Mouse (Mus musculus) lung, postnatal 14 days (tissue): ENCODE measurements around the gene Tmprss6.

ENCODE experiments used
- DNase-seq: peaks from one replicate; pipeline ENCODE4 v3.0.0; 2021

Gene Tmprss6

GRCm38 (mm10) chr15:78481448-78482000 is 13.1 kb upstream of the Tmprss6 start:
- no peak for DNase-seq

- no peak for DNase-seq
Observed at GRCm38 (mm10) chr15:78480991-78481390, 12.6 kb upstream of the Tmprss6 start.

GRCm38 (mm10) chr15:78480111-78480510 is 11.7 kb upstream of the Tmprss6 start:
- DNase-seq, result no peak

DNA sequence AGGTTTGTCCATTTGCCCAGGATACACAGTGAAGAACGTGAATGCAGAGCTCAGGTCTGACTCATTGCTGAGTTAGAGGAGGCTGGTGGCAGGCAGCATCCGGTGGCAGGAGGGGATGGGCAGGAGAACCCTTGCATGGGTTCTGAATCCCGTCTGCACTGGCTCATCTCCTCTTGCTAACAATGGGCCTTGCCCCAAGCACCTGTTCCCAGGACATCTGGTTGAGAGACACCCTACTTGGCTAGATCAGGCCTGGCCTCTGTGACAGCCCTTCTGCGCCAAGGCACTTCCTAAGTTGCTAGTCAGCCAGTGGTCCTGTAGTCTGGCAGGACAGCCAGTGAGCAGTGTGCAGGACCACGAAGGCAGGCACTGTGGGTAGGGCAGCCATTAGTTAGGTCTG is 11.0 kb upstream of the Tmprss6 start:
- DNase-seq, result no peak

DNA sequence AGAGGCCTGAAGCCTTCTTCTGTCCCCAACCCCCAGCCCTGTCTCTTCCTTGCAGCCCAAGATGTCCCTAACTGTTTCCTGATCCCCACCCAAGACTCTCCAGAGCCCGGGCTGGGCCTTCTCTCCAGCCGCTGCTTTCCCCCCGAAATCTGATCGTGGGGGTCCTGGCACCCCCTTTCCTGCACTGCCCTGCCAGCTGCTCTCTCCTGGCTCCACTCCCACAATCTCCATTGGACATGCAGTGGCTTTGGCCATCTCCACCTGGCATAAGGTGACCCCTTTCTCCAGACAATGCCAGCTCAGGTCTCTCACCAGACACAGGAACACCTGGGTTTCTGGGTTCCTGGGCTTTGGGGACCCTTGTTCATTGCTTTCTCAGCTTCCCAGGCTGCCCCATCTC is 9.6 kb upstream of the Tmprss6 start:
- DNase-seq, result no peak

GRCm38 (mm10) chr15:78476878-78477277 is 8.4 kb upstream of the Tmprss6 start:
- no peak for DNase-seq

GRCm38 (mm10) chr15:78475604-78476031 is 7.2 kb upstream of the Tmprss6 start:
- DNase-seq, result no peak

DNA sequence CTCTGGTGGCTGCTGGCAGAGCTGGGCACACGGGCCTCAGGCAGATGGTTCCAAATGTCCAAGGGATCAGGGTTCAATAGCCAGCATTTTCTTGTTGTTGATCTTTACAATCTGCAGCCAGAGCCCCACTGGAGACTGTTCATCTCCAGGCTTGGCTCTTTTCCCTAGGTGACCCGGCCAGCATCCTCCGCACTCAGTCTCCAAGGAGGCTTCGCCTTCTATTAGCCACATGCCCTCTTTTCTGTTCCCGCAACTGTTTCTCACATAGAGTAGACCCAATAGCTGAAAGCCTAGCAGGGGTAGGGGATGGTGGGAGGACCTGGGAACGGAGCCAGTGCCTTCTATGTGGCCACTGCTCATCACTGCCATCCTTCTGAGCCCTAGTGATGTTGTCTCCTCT is 5.0 kb upstream of the Tmprss6 start:
- DNase-seq, result no peak

DNA sequence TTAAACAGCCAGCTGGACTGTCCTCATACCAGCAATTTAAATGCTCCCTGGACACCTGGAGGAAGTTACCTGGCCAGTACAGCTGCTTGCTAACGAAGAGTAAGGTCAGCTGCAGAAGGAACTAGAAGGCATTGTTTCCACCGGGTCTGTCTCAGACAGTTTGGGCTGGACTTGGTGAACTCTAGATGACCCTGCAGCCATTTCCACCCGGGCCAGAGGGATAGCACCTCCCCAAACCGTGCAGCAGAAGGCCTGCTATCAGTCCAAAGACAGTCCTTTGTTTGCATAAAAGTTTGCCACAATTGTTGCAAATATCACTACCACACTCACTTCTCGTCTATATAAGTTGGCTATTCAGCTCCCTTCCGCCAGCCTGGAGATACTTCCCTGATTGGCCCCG is 3.5 kb upstream of the Tmprss6 start:
- no peak for DNase-seq

DNA sequence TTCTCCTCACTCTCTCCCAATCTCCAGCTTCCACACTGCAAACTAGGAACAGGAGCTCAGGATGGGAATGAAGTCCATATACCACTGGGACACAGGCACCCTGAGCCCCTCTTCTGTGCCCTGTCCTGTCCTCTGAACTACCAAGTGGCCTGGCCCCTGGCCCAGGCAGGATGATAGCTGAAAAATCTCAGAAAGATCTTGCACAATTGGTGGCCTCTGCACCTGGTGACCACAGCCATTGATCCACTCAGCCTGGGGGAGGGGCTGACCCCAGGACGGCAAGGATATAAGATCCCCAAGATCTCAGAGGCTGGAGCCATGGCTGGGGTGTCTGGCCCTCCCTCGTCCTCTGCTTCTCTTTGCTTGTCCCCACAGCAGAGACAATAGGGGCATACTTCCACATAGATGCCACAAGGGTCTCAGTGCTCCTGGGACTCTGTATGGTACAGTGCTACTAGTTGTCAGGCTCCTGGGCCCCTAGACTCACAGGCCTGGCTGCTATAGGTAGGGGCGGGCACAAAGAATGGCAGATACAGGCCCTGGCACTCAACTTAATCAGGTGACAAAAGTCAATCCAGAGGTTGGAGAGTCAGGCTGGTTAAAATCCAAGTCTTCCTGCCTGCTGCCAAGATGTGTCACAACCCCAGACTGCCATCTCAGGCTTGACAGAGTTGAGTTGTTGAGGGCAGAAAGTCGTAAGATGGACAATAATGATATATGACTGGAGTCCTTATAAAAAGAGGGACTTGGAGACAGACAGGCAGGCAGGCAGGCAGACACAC is 2.3 kb upstream of the Tmprss6 start:
- DNase-seq, result no peak

DNA sequence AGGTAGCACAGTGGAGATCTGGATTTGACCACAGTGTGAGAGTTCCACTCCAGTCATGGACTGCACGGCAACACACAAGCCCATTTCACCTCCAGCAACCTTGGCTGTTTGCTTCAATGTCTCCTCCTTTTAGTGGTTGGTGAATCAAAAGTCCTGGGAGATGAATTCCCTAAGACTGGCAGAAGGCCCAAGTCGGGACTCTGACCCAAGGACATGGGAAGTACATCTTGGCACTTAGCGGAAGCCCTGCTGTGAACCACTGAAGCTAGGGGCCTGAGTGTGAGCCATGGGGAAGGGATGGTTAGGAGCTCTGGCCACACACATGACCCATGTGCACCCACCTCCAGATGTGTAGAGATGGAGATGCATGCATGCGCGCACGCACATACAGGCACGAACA is 864 bp downstream of the Tmprss6 start:
- no peak for DNase-seq

DNA sequence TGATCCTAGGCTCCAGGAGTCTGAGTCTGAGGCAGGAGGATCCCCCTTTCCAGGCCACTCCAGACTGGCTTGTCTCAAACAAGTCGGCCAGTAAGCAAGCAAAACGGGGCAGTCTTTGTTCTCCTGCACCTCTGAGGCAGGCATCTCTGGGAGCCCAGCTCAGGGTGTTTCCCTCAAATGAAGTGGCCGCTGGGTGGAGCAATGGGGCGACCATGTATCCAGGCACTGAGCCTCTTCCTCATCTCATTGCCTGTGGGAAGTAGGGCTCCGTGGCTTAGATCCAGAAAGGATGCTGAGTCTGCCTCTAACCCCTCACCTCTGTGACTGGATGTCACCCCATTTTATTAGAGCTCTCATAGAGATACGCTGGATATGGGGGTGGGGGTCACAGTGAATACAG is 1.6 kb downstream of the Tmprss6 start:
- no peak for DNase-seq

DNA sequence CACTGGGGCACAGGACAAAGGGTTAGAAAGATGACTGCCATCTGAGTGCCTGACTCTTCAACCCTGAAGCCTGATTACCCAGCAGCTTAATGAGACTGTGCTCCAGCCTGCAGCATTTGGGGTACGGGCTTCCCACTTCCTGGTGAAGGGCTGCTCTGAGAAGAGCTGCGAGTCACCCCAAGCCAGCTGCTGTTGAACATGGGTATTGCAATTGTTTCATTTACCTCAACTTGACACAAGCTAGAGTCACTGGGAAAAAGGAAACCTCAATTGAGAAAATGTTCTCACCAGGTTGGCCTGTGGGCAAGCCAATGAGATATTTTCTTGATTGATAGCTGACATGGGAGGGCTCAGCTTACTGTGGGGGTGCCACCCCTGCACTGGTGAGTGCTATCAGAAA is 5.5 kb downstream of the Tmprss6 start:
- DNase-seq, result no peak

DNA sequence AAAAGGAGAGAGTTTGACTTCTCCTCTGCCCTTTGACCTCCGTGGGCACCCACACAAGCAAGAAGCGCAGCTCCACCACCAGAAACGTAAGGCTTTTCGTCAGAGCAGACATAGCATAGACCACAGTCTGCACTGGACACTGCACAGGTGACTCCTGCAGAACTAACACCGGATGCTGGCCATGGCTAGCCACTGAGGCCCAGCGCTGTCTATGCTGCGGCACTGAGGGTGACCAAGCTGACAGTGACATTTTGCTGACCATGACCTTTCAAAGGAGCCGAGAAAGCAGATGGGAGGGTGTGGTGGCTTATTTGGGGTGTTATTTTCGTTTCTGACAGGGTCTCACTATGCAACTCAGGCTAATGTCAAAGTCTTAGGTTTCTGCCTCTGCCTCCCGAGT is 11.2 kb downstream of the Tmprss6 start:
- DNase-seq, result no peak

- DNase-seq, result no peak
Observed at GRCm38 (mm10) chr15:78456051-78456450, 12.4 kb downstream of the Tmprss6 start.

DNA sequence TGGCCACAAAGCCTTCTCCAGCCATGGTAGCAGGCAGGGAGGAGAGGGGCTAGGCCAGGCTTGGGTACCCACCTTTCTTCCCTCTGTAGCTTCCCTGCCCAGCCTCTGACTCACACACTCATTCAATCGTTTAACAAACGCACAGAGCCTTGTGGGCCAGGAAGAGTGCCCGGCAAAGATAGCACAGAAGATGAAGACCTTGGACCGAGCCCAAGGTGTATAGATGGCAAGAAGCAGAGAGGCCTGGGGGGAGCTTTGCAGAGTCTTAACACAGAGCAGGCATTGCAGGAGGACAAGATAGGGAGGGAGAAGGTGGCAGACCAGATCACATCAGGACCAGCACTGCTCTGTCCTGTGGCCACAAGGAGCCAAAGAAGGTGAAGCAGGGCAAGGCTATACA is 13.3 kb downstream of the Tmprss6 start:
- no peak for DNase-seq

GRCm38 (mm10) chr15:78452929-78453328 is 15.5 kb downstream of the Tmprss6 start:
- no peak for DNase-seq

DNA sequence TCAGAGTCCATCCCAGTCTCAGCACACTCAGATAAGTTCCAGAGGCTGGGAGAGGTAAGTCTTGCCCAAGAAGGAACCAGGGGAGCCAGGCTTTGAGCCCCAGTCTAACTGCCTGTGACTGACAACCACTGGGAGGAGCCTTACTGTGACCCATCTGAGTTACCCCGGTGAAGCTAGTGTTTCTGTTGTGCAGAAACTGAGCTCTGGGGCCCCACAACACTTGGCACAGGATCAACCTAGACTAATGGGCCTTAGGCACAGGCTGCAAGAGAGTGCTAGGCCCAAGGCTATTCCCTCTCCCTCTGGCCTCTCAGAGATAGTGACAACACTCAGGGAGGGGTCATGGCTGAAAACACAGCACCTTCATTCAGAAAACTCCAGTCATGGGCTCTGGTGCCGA is 17.2 kb downstream of the Tmprss6 start:
- no peak for DNase-seq

GRCm38 (mm10) chr15:78450419-78450768 is 18.0 kb downstream of the Tmprss6 start:
- no peak for DNase-seq

DNA sequence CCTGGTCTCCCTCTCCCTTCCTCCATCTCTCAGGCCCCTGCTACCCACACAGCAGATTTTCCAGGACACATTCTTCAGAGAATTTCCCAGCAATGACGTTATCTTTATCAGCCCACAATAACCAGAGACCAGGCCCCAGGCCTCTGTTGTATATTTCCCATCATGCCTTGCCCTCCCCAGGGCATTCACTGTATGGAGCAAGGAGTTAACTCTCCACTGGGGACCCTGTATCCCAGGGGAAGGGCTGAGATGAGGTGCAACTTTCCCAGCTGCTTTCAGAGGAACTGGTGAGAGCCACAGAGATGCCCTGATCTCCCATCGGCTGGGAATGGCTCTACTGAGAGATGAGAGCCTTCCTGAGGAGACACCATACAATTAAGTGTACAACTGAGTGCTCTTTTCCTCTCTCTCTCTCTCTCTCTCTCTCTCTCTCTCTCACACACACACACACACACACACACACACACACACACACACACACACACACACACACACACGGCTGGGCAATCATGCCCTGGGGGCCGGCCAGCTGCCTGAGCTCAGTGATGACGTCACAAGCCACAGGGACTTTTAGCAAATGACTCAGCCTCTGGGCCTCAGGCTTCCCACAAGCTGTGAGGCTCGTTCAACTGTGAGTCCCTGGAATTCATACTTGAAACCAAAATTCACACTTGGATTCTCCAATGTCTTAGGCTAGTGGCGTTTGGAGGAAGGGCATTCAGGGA is 18.6 kb downstream of the Tmprss6 start:
- DNase-seq, result peak; percentile 50

DNA sequence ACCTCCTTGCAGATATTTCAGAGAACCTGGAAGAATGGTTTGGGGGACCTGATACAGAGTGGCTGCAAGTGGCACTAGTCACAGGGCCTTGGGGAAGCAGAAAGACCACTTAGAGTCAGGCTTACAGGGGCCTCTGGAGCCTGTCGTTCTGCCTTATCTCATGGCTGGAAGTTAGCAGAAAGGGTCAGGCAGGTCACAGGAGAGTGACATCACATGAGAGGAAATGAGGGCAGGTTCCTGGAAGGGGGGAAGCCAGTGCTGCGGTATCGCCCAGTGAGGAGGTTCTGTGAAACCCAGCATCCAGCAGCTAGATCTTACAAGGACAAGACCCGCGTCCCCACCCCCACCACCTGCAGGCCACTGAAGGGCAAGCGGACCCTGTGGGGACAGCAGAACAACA is 19.3 kb downstream of the Tmprss6 start:
- DNase-seq, result no peak

DNA sequence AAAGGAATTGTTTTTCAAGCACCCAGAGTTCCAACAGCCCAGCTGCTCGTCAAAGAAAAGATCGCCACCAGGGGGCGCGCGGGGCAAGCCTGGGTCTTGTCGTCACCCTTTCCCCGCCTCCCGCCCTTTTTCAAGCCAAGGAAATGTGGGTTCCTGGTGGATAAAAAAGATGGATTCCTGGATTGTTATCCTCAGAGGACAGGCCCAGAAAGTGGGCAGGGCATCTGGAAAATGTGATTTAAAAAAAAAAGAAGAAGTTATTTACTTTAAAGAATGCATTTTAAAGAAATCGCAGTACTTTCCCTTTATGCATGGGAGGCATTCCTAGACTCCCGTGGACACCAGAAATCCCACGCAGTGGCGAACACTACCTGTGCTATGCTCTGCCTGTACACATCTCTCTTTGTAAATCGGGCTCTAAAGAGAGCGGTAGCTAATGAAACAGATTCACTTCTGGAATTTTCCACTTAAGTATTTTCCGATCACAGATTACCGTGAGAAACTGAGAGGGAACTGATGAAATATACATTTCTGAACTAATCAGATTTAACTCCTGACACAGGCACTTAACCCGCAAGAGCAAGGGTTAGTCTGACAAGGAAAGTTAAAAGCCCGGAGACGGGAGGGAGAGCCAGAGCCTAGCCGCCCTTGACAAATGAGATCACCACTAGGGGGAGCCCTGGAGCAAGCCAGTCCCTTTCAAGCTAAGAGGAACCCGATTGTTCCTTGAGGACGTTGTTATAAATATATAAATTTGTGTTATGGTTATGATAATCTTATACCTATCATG is 20.5 kb downstream of the Tmprss6 start:
- peak; percentile 99 for DNase-seq

DNA sequence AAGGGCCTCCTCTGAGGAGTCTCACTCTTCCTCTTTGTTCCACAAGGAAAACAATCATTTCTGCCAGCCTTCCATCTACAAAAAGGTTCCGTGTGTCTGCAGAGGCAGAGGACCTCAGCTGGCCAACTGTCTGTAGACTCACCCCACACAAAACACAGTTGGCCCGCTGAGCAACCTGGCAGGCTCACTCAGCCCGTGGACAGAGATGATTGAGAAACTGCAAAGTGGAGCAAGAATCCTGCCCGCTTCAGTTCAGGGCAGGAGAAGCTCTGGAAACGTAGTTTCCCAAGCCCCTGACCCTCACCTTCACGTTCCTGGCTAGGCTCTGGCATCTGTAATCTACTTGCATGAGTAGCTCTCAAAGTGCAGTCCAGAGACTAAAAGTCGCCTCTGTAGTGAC is 21.3 kb downstream of the Tmprss6 start:
- peak; percentile 19 for DNase-seq

GRCm38 (mm10) chr15:78443857-78444256 is 24.6 kb downstream of the Tmprss6 start:
- DNase-seq, result no peak
